Comparison of ENCODE assay signal across 14 mouse cellular contexts in the genomic region with DNA sequence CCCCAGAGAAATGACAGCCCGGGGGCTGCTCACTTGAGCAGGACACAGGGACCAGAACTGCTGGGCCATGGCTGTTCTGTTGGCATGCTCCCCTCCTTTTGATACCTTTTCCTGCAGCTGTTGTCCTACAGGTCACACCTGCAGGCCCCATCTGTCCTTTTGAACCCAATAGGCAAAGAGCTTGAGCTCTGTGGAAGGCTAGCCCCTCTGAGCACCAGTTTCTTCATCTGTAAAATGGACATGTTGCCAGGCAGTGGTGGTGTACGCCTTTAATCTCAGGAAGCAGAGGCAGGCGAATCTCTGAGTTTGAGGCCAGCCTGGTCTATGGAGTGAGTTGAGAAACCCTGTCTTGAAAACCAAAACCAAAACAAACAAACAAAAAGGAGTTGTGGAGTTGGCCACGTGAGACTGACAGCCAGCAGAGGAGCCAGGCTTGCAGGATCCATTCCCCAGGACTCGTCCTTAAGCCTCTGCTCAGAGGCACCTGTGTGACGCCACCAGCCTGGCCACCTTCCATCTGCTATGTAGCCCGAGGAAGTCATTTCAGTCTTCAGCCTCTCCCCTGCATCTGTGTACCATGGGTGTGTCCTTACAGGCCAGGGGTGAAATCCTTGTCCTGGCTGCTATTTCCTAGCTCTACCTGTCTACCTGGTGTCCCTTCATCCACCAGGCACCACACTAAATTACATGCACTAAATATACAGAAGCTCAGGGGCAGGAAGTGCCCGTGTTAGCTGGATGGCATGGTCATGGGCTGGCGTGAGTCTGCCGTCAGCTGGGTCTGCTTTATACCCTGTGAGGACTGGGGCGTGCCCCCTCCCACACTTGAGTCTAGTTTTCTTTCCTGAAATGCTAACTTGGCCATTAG. TPM values are rescaled to one million over a fixed set of nuclear protein-coding genes. Genes with fewer than 3 reads are reported as not detected.
DNase-seq lines count a peak whose midpoint lies in the region; ATAC-seq and TF ChIP-seq lines count a peak whose summit lies in the region.
"Had no signal": no experiment of that assay in that cellular context is flagged by ENCODE, and none has a peak within 500 bp of the region (broad histone marks: within the 10 kb centered on the region; RNA-seq: fewer than 3 reads in every experiment).

No protein-coding gene starts in this region.

- H3K4me2 ChIP-seq in hindbrain, embryonic 16.5 days (ENCODE audit: low read length), result no peak overlapping the region
- no peak overlapping the region for H3K4me2 ChIP-seq in midbrain, embryonic 16.5 days (ENCODE audit: low read length)

- H3K4me3 ChIP-seq in left cerebral cortex, adult 2 months, result no peak overlapping the region
- no peak overlapping the region for H3K4me3 ChIP-seq in hindbrain, embryonic 16.5 days (ENCODE audit: low read length)
- H3K4me3 ChIP-seq in midbrain, embryonic 16.5 days (ENCODE audit: low read depth, low read length), result no peak overlapping the region
- H3K4me3 ChIP-seq: heart, embryonic 12.5 days had no signal

- no peak for TF ChIP-seq CTCF in left cerebral cortex, adult 2 months (IDR thresholded peaks at IDR 0.05)

- H3K27me3 ChIP-seq in hindbrain, embryonic 16.5 days (replicated peaks; ENCODE audit: control insufficient read depth, insufficient read depth, low read length), result no peaks in the 10 kb centered on the region
- H3K27me3 ChIP-seq in midbrain, embryonic 16.5 days (ENCODE audit: control insufficient read depth, insufficient read depth, low read depth, low read length), result no peaks in the 10 kb centered on the region
- H3K27me3 ChIP-seq: heart, embryonic 12.5 days had no signal

- 64% methylated on average over 11 of the region's 11 CpGs for WGBS in hindbrain, embryonic 16.5 days
- WGBS in midbrain, embryonic 16.5 days, result 64% methylated on average over 11 of the region's 11 CpGs

- no peak overlapping the region for H3K9ac ChIP-seq in hindbrain, embryonic 16.5 days (ENCODE audit: low read depth, low read length)
- peak overlapping the region; percentile 41; the same call in 1 of the 2 replicates for H3K9ac ChIP-seq in midbrain, embryonic 16.5 days (ENCODE audit: low read depth, low read length)
- H3K9ac ChIP-seq: heart, embryonic 12.5 days had no signal

- H3K36me3 ChIP-seq in hindbrain, embryonic 16.5 days (ENCODE audit: control insufficient read depth, insufficient read depth, low read length), result peaks cover 4% of the 10 kb centered on the region; the same call in 1 of the 2 replicates
- peaks cover 3% of the 10 kb centered on the region; the same call in 1 of the 2 replicates for H3K36me3 ChIP-seq in midbrain, embryonic 16.5 days (ENCODE audit: control insufficient read depth, insufficient read depth, low read length)
- H3K36me3 ChIP-seq: G1E had no signal

- ATAC-seq in hindbrain, embryonic 16.5 days, result no peak
- ATAC-seq in midbrain, embryonic 16.5 days, result no peak

- DNase-seq in left cerebral cortex, adult 2 months (ENCODE audit: extremely low spot score in 1 of 2, low spot score in 2 of 2), result no peak
- no peak for DNase-seq in left cerebral cortex, adult 8-10 months (ENCODE audit: low spot score in 2 of 2)
- peak; percentile 70 for DNase-seq in fat pad, adult 2 months (ENCODE audit: extremely low read depth, low read depth, low spot score)
- DNase-seq in thymus, postnatal 0 days (ENCODE audit: low spot score), result no peak
- no peak for DNase-seq in spleen, postnatal 36 days (ENCODE audit: low spot score in 2 of 2)
- DNase-seq: thymus, postnatal 14 days had no signal

- H3K4me1 ChIP-seq in hindbrain, embryonic 16.5 days (ENCODE audit: control insufficient read depth, insufficient read depth, low read depth, low read length), result peaks cover 86% of the 10 kb centered on the region
- peaks cover 75% of the 10 kb centered on the region for H3K4me1 ChIP-seq in midbrain, embryonic 16.5 days (ENCODE audit: control insufficient read depth, insufficient read depth, low read length)

- intact Hi-C loops in left cerebral cortex, adult 2 months (cut with DNase I), result no loop called here

- H3K9me3 ChIP-seq in hindbrain, embryonic 16.5 days (ENCODE audit: control insufficient read depth, low read length), result no peaks in the 10 kb centered on the region
- H3K9me3 ChIP-seq in midbrain, embryonic 16.5 days (replicated peaks; ENCODE audit: control insufficient read depth, low read length, poor library complexity, severe bottlenecking), result no peaks in the 10 kb centered on the region
- H3K9me3 ChIP-seq: G1E; heart, embryonic 12.5 days had no signal

- peak overlapping the region; percentile 64 for H3K27ac ChIP-seq in left cerebral cortex, adult 2 months
- H3K27ac ChIP-seq in hindbrain, embryonic 16.5 days (ENCODE audit: low read depth, low read length), result peak overlapping the region; percentile 27; the same call in 1 of the 2 replicates
- peak overlapping the region; percentile 29; the same call in 1 of the 2 replicates for H3K27ac ChIP-seq in midbrain, embryonic 16.5 days (ENCODE audit: low read length)
- H3K27ac ChIP-seq: macrophage had no signal

RNA-seq across cellular contexts. Expression of gene Ralgds, which starts 24.1 kb away (rescaled TPM):
- 10 to 100 TPM; 81.1 to 92.6 TPM for total RNA-seq in left cerebral cortex, adult 2 months (2021)
- total RNA-seq in left cerebral cortex, adult 8-10 months (2022), result 100 to 1,000 TPM in 1 of 4 experiments, 10 to 100 TPM in 3; 89.1 to 103 (median 96.7) TPM
- 75.0 and 84.9 TPM in 2 replicates for polyA plus RNA-seq in hindbrain, embryonic 16.5 days (2015; fragmentation: Nextera tagmentation; extraction: Ambion mirVana)
- 78.4 and 82.0 TPM in 2 replicates for polyA plus RNA-seq in midbrain, embryonic 16.5 days (2015; fragmentation: Nextera tagmentation; extraction: Ambion mirVana)
- polyA plus RNA-seq in thymus, postnatal 0 days (2015; fragmentation: Nextera tagmentation; extraction: Ambion mirVana), result 13.3 and 15.7 TPM in 2 replicates

RNA-seq across cellular contexts. Expression of gene Cel, which starts 26.2 kb away (rescaled TPM):
- not detected for total RNA-seq in left cerebral cortex, adult 2 months (2021)
- total RNA-seq in left cerebral cortex, adult 8-10 months (2022), result not detected
- polyA plus RNA-seq in hindbrain, embryonic 16.5 days (2015; fragmentation: Nextera tagmentation; extraction: Ambion mirVana), result not detected in 2 replicates
- not detected in 2 replicates for polyA plus RNA-seq in midbrain, embryonic 16.5 days (2015; fragmentation: Nextera tagmentation; extraction: Ambion mirVana)
- 0.44 and 0.50 TPM in 2 replicates for polyA plus RNA-seq in thymus, postnatal 0 days (2015; fragmentation: Nextera tagmentation; extraction: Ambion mirVana)
- total RNA-seq: adrenal gland, adult 18-20 months; G1E; layer of hippocampus, postnatal 10 days had no signal
- polyA plus RNA-seq: embryonic facial prominence, embryonic 11.5 days; G1E; heart, embryonic 12.5 days; macrophage had no signal

RNA-seq across cellular contexts. Expression of gene Gm10134, which starts 31.1 kb away (rescaled TPM):
- 1 to 10 TPM in 1 of 2 experiments, not detected in 1; 1.9 TPM for total RNA-seq in left cerebral cortex, adult 2 months (2021)
- 1 to 10 TPM in 2 of 4 experiments, not detected in 2; 1.7 to 3.6 TPM for total RNA-seq in left cerebral cortex, adult 8-10 months (2022)
- polyA plus RNA-seq in hindbrain, embryonic 16.5 days (2015; fragmentation: Nextera tagmentation; extraction: Ambion mirVana), result 2.5 and 2.6 TPM in 2 replicates
- 2.3 and 3.6 TPM in 2 replicates for polyA plus RNA-seq in midbrain, embryonic 16.5 days (2015; fragmentation: Nextera tagmentation; extraction: Ambion mirVana)
- 2.6 and 3.6 TPM in 2 replicates for polyA plus RNA-seq in thymus, postnatal 0 days (2015; fragmentation: Nextera tagmentation; extraction: Ambion mirVana)
- total RNA-seq: G1E had no signal
- polyA plus RNA-seq: embryonic facial prominence, embryonic 11.5 days; G1E; heart, embryonic 12.5 days had no signal

RNA-seq across cellular contexts. Expression of gene Gbgt1, which starts 40.3 kb away (rescaled TPM):
- total RNA-seq in left cerebral cortex, adult 2 months (2021), result 1 to 10 TPM; 1.8 to 2.9 TPM
- 1 to 10 TPM; 2.9 to 4.4 (median 3.5) TPM for total RNA-seq in left cerebral cortex, adult 8-10 months (2022)
- polyA plus RNA-seq in hindbrain, embryonic 16.5 days (2015; fragmentation: Nextera tagmentation; extraction: Ambion mirVana), result 1.7 and 2.0 TPM in 2 replicates
- 1.1 and 1.2 TPM in 2 replicates for polyA plus RNA-seq in midbrain, embryonic 16.5 days (2015; fragmentation: Nextera tagmentation; extraction: Ambion mirVana)
- polyA plus RNA-seq in thymus, postnatal 0 days (2015; fragmentation: Nextera tagmentation; extraction: Ambion mirVana), result 0.35 and 0.88 TPM in 2 replicates
- total RNA-seq: G1E had no signal
- polyA plus RNA-seq: embryonic facial prominence, embryonic 11.5 days; G1E had no signal

RNA-seq across cellular contexts. Expression of gene Gtf3c5, which starts 46.6 kb away (rescaled TPM):
- total RNA-seq in left cerebral cortex, adult 2 months (2021), result 10 to 100 TPM; 18.3 TPM
- total RNA-seq in left cerebral cortex, adult 8-10 months (2022), result 10 to 100 TPM; 18.0 to 19.4 (median 19.2) TPM
- 39.5 and 44.1 TPM in 2 replicates for polyA plus RNA-seq in hindbrain, embryonic 16.5 days (2015; fragmentation: Nextera tagmentation; extraction: Ambion mirVana)
- 42.3 and 46.3 TPM in 2 replicates for polyA plus RNA-seq in midbrain, embryonic 16.5 days (2015; fragmentation: Nextera tagmentation; extraction: Ambion mirVana)
- polyA plus RNA-seq in thymus, postnatal 0 days (2015; fragmentation: Nextera tagmentation; extraction: Ambion mirVana), result 18.8 and 20.7 TPM in 2 replicates
